Mouse (Mus musculus): ENCODE measurements around the gene Rasal1.

Gene Rasal1

DNA sequence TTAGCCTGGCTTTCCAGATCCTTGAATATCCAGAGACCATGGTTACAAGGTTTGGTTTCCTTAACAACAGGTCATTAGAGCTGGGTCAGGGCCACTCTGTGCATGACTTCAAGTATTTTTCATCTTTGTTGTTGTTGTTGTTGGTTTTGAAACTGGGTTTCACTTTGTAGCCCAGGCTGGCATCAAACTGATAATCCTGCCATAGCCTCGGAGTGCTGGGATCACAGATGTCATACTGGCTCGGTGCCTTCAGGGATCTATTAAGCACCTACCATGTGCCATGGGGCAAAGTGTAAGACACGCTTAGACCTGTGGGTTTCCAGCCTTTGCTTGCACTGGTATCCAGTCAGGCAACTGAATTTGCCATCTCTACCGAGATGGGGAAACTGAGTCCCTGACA, 53.8 kb downstream of the Rasal1 start:
- in situ Hi-C loops (cut with MboI; ENCODE audit: low pct_unique_long_range_greater_than_20kb in 1 of 2, low sequenced_read_pairs in 2 of 2, unreplicated experiment in 1 of 2) = no loop called here

GRCm38 (mm10) chr5:120702969-120703368, 54.4 kb downstream of the Rasal1 start:
- in situ Hi-C loops (cut with MboI; ENCODE audit: low pct_unique_long_range_greater_than_20kb in 1 of 2, low sequenced_read_pairs in 2 of 2, unreplicated experiment in 1 of 2) = no loop called here

DNA sequence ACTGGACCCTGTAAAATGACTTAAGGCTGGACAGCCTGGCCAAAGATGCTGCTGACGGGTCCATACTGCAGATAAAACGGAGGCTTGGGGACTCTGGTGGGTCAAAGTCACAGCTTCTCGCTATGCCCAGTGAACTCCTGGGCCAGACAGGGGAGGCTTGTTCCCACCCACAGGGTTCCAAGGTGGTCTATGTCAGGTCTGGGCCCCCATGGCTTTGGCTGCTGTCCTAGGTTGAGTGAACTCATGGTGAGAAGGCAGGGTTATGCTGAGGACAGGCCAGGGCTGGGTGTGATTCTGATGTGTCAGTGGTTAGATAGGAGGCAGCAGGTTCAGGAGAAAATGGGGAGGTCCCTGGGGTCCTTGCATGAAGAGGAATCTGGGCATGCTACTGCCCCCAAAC, 55.0 kb downstream of the Rasal1 start:
- in situ Hi-C loops (cut with MboI; ENCODE audit: low pct_unique_long_range_greater_than_20kb in 1 of 2, low sequenced_read_pairs in 2 of 2, unreplicated experiment in 1 of 2) = no loop called here

DNA sequence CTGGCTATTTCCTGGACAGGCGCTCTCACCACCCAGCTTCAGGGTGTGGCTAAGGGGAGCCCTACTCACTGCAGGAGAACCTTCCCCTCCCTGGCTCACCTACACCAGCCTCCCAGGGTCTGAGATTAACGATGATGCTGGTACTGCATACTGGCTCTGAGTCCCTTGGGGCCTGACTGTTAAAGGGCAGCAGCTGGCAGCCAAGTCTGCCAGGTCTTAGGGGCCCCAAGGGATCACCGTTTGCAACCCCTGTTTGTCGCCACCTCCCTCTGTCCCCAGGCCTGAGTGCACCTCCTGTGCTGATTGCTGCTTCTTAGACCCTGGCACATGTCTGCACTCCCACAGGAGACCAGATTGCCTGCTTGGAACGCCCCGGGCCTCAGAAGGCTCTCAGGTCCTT, 55.8 kb downstream of the Rasal1 start:
- in situ Hi-C loops (cut with MboI; ENCODE audit: low pct_unique_long_range_greater_than_20kb in 1 of 2, low sequenced_read_pairs in 2 of 2, unreplicated experiment in 1 of 2) = no loop called here

DNA sequence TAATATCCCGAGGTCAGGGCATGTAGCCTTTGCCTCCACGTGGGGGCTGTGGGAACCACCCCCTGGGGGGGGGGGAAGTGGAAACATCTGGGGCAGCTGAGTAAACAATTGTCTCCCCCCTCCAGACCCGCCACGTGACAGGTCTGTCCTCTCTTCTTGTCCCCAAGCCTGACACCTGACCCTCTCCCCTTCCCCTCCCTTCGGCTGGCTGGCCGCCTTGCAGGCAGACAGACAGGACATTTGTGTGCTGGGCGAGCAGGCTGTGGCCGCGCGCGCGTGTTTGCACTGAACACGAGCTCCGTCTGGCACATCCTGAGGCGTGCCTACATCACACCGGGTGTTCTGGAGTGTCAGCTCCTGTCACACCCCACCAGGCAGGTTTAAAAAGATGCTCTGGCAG, 57.9 kb downstream of the Rasal1 start:
- in situ Hi-C loops (cut with MboI; ENCODE audit: low pct_unique_long_range_greater_than_20kb in 1 of 2, low sequenced_read_pairs in 2 of 2, unreplicated experiment in 1 of 2) = no loop called here

DNA sequence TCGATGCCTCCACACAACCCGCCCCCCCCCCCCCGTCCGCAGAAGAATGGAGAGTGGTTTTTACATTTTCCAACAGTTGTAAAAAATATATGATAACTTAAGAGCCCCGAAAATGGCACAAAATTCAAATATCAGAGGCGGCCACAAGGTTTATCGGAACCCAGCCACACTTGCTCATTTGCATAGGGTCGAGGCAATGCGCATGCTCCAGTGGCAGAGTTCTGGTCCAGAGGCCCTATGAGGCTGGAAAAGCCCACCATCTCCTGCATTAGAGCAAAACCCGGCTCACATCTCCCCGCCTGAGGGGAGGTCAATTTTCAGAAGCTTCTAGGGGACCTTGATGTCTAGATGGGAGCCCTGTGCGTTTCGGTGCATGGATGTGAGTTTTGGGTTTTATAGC, 58.4 kb downstream of the Rasal1 start:
- in situ Hi-C loops (cut with MboI; ENCODE audit: low pct_unique_long_range_greater_than_20kb in 1 of 2, low sequenced_read_pairs in 2 of 2, unreplicated experiment in 1 of 2) = no loop called here

DNA sequence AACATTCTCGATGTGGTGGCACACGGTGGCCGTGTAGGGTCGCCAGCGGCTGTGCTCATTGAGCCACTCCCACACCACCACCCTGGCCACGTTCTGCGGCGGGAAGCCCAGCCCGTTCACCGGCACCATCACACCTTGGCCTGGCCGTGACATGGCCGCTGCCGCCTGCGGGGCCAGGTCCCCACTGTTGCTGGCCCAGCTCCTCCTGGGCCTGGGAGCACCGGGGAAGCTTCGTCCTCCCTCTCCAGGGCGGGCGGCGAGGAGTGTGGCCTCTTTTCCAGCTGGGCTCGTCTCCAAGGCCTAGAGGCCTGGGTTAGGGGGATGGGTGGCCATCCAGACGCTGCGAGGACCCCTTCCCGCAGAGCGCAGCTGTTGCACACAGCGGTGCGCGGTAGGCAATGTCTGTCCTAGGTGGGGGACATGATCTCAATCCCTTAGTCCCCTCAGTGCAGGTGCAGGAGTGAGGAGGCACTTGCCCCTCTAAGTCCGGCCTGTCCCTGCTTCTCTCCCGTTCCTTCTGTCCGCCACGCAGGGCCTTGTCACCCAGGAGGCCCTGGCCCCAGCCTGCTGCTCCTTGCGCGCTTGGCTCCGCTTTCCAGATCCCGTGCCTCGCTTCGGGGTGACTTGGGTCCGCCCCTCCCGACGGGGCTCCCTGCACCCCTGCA, 61.7 kb downstream of the Rasal1 start:
- in situ Hi-C loops (cut with MboI; ENCODE audit: low pct_unique_long_range_greater_than_20kb in 1 of 2, low sequenced_read_pairs in 2 of 2, unreplicated experiment in 1 of 2) = loop anchor here in 1 of 2 experiments (5.0 to 10.0 kb wide), 2 partner anchors 33 to 85 kb away; no protein-coding TSS in a partner anchor

DNA sequence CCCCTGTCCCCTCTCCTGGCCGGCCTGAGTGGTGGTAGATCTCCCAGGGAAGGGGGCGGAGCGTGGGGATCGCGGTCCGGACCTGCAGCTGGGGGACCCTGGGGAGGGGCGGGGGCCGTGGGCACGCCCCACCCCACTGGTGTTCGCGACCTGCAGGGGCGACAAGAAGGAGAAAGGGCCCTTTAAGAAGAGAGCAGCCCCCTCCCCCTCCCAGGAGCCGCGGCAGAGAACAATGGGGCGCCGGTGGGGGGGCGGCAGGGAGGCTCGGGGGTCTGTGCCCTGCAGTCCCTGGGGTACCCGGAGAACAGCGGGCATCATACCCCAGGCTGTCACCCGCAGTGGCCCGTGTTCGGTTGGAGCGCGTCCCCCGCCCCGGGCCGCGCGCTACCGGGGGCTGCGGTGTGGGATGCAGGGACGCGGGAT, 62.2 kb downstream of the Rasal1 start:
- in situ Hi-C loops (cut with MboI; ENCODE audit: low pct_unique_long_range_greater_than_20kb in 1 of 2, low sequenced_read_pairs in 2 of 2, unreplicated experiment in 1 of 2) = loop anchor here in 1 of 2 experiments (5.0 to 10.0 kb wide), 2 partner anchors 34 to 86 kb away; no protein-coding TSS in a partner anchor

- in situ Hi-C loops (cut with MboI; ENCODE audit: low pct_unique_long_range_greater_than_20kb in 1 of 2, low sequenced_read_pairs in 2 of 2, unreplicated experiment in 1 of 2) = loop anchor here in 1 of 2 experiments (5.0 to 10.0 kb wide), 2 partner anchors 34 to 87 kb away; no protein-coding TSS in a partner anchor
These were observed 62.8 kb downstream of the Rasal1 start for GRCm38 (mm10) chr5:120711416-120711815.

GRCm38 (mm10) chr5:120711827-120712226, 63.2 kb downstream of the Rasal1 start, which contains the start of gene Dtx1:
TSS of gene Dtx1 (minus strand) at chr5:120711927.
- in situ Hi-C loops (cut with MboI; ENCODE audit: low pct_unique_long_range_greater_than_20kb in 1 of 2, low sequenced_read_pairs in 2 of 2, unreplicated experiment in 1 of 2) = loop anchor here in 1 of 2 experiments (5.0 to 10.0 kb wide), 2 partner anchors 35 to 87 kb away; no protein-coding TSS in a partner anchor

DNA sequence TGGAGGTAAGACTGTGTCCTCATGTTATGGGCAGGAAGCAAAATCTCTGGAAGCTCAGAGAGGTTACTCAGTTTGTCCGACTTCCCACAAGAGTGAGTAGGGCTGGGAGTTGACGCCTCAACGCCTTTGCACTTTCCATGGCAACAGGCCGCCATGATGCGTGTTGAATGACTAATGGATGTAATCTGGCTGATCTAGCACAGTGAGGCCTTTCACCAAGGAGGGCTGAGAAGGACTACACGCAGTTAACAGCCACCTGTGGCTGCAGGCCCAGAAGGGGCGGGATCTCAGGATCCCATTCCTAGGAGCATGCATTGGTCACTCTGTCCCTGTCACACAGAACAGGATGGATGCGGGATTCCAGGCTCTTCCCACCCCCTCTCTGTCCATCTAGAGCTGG, 64.1 kb downstream of the Rasal1 start:
- in situ Hi-C loops (cut with MboI; ENCODE audit: low pct_unique_long_range_greater_than_20kb in 1 of 2, low sequenced_read_pairs in 2 of 2, unreplicated experiment in 1 of 2) = loop anchor here in 1 of 2 experiments (5.0 to 10.0 kb wide), 2 partner anchors 35 to 88 kb away; no protein-coding TSS in a partner anchor

- in situ Hi-C loops (cut with MboI; ENCODE audit: low pct_unique_long_range_greater_than_20kb in 1 of 2, low sequenced_read_pairs in 2 of 2, unreplicated experiment in 1 of 2) = loop anchor here in 1 of 2 experiments (5.0 to 10.0 kb wide), 2 partner anchors 37 to 90 kb away; no protein-coding TSS in a partner anchor
These were observed 65.7 kb downstream of the Rasal1 start for GRCm38 (mm10) chr5:120714314-120714713.

GRCm38 (mm10) chr5:120717136-120717535, 68.5 kb downstream of the Rasal1 start:
- in situ Hi-C loops (cut with MboI; ENCODE audit: low pct_unique_long_range_greater_than_20kb in 1 of 2, low sequenced_read_pairs in 2 of 2, unreplicated experiment in 1 of 2) = loop anchor here in 1 of 2 experiments (10.0 kb wide), 1 partner anchor 92 kb away; no protein-coding TSS in a partner anchor

DNA sequence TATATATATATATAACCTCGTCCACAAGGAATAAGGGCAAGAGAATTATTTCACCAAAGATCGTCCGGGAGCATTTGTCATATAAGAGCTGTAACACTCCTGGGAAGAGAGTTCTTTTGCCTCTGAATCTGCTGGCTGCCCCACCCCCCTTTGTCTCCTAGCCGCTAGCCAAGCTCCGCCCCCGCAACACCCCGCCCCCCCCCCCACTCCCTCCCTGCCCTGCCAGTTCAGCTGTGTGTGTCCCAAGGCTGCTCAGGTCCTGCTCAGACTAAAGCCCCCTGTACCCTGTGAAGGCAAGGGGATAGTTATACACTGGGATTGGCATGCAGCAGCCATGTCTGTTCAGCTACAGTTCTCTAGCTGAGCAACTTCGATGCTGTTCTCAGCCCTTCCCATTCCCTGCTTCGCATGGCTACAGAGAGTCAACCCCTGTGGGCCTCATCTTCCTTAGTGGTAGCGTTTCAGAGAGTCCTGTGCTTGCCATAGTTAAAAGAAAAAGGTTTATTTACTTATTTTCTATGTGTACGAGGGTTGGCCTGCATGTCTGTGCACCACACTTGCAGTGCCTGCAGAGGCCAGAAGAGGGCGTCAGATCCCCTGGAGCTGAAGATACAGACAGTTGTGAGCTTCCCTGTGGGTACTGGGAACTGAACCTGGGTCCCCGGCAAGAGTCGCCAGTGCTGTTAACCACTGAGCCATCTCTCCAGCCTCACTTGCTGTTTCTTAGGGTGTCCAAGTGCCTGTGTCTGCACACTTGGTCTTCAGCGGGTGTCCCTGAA, 70.2 kb downstream of the Rasal1 start:
- in situ Hi-C loops (cut with MboI; ENCODE audit: low pct_unique_long_range_greater_than_20kb in 1 of 2, low sequenced_read_pairs in 2 of 2, unreplicated experiment in 1 of 2) = loop anchor here in 1 of 2 experiments (10.0 kb wide), 1 partner anchor 94 kb away; no protein-coding TSS in a partner anchor

- in situ Hi-C loops (cut with MboI; ENCODE audit: low pct_unique_long_range_greater_than_20kb in 1 of 2, low sequenced_read_pairs in 2 of 2, unreplicated experiment in 1 of 2) = no loop called here
These were observed 72.4 kb downstream of the Rasal1 start for GRCm38 (mm10) chr5:120721005-120721404.

GRCm38 (mm10) chr5:120725811-120726455, 77.3 kb downstream of the Rasal1 start:
- in situ Hi-C loops (cut with MboI; ENCODE audit: low pct_unique_long_range_greater_than_20kb in 1 of 2, low sequenced_read_pairs in 2 of 2, unreplicated experiment in 1 of 2) = no loop called here

Data from mouse embryonic stem cell (cell line).